Mouse (Mus musculus) lung, postnatal 14 days (tissue): Measurements from ENCODE around the gene Gpn1.

Experiments used
- DNase-seq: peaks from one replicate; pipeline ENCODE4 v3.0.0; 2021

The Gpn1 gene

DNA sequence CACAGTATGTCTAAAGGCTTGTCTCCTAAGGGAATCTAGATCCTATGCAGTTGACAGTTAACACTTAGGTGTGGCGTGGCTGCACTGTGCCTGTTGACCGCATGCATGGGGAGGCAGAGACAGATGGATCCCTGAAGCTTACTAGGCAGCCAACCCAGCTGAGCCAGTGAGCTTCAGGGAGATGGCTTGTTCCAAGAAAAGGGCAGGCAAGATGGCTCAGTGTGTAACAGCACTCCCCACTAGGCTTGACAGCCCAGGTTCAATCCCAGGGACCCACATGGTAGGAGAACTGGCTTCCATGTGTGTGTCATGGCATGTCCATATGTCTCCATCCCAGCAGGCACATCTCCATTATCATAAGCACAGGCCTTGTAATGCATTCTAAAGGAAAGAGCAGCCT is 65.8 kb downstream of the Gpn1 start:
- no peak for DNase-seq

DNA sequence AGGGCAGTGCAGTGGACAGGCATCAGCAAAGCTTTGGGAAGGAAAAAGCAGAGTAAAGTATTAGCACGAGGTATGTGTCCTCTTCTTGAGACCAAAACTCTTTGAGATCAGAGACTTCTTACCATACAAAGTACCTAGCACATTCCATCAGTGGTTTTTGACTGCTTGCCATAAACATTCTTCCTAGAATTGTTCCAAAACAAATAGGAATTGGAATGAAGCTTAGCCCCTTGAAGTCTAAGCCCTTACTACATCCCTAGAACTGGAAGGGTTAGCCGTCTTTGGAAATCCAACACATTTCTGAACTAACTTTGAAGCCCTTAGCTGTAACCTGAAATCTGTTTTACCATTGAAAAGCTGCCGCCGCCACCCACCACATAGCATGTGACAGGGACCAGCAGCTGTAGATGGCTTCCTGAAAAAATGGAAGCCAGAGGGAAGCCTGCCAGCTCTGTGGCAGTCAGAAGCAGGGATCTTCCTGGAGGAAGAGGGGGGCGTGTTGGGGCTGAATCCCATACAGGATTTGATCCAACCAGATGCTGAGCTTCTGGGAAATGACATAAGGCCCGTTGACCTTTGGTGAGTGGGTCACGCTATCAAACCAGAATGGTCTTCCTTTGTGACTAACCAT is 67.6 kb downstream of the Gpn1 start:
- DNase-seq = peak; percentile 62
